Mouse (Mus musculus) MN1 (cell line): ENCODE results near the gene Fam118a.

Experiments used
- DNase-seq: peaks from one replicate; pipeline ENCODE4 v3.0.0-alpha.2; 2016; ENCODE audit warnings: low spot score

Gene Fam118a

GRCm38 (mm10) chr15:85072651-85073050 lies 43.9 kb downstream of the Fam118a start:
- DNase-seq = no peak

- DNase-seq = no peak
Measured at GRCm38 (mm10) chr15:85085641-85086040, 56.9 kb downstream of the Fam118a start.
